Mouse (Mus musculus): ENCODE measurements around the gene S100a6. TPM values are rescaled to one million over a fixed set of nuclear protein-coding genes. Genes with fewer than 3 reads are reported as not detected.

S100a6 gene
- total RNA-seq, 2 experiments from 2014 or later = 30.9 to 35.7 TPM

Other genes starting within 250 kb of the S100a6 start
- 10 to 100 TPM; 18.6 to 21.5 TPM for gene Slc27a3, start 222.9 kb upstream of the S100a6 start, total RNA-seq (2021)
- gene Ints3, start 179.3 kb upstream of the S100a6 start, total RNA-seq (2021) = 10 to 100 TPM; 59.6 to 61.2 TPM
- 1 to 10 TPM; 5.2 to 6.6 TPM for gene Npr1, start 147.0 kb upstream of the S100a6 start, total RNA-seq (2021)
- gene Ilf2, start 136.8 kb upstream of the S100a6 start, total RNA-seq (2021) = 100 to 1,000 TPM; 107 to 109 TPM
- gene Snapin, start 121.8 kb upstream of the S100a6 start, total RNA-seq (2021) = 10 to 100 TPM; 43.8 to 46.3 TPM
- 100 to 1,000 TPM; 173 to 189 TPM for gene Chtop, start 103.4 kb upstream of the S100a6 start, total RNA-seq (2021)
- 10 to 100 TPM; 71.0 to 73.5 TPM for gene S100a1, start 98.5 kb upstream of the S100a6 start, total RNA-seq (2021)
- 10 to 100 TPM; 28.4 to 30.9 TPM for gene S100a13, start 98.4 kb upstream of the S100a6 start, total RNA-seq (2021)
- under 1 TPM; 0.38 to 0.55 TPM for gene S100a14, start 86.0 kb upstream of the S100a6 start, total RNA-seq (2021)
- gene S100a16, start 75.6 kb upstream of the S100a6 start, total RNA-seq (2021) = 100 to 1,000 TPM in 1 of 2 experiments, 10 to 100 TPM in 1; 90.0 to 104 TPM
- 1 to 10 TPM; 2.2 to 2.9 TPM for gene S100a3, start 52.3 kb upstream of the S100a6 start, total RNA-seq (2021)
- not detected for gene S100a2, start 22.6 kb upstream of the S100a6 start, total RNA-seq (2021)
- gene Gm42674, start 11.0 kb upstream of the S100a6 start, total RNA-seq (2021) = not detected
- gene S100a4, start 9.1 kb upstream of the S100a6 start, total RNA-seq (2021) = 10 to 100 TPM; 12.7 to 14.4 TPM
- not detected for gene S100a5, start 4.4 kb upstream of the S100a6 start, total RNA-seq (2021)
- under 1 TPM in 1 of 2 experiments, not detected in 1; 0.27 TPM for gene S100a7a, start 41.1 kb downstream of the S100a6 start, total RNA-seq (2021)
- gene S100a8, start 56.1 kb downstream of the S100a6 start, total RNA-seq (2021) = 1 to 10 TPM in 1 of 2 experiments, not detected in 1; 10.0 TPM
- 10 to 100 TPM in 1 of 2 experiments, not detected in 1; 15.3 TPM for gene S100a9, start 82.8 kb downstream of the S100a6 start, total RNA-seq (2021)
- gene Pglyrp4, start 114.0 kb downstream of the S100a6 start, total RNA-seq (2021) = not detected
- not detected for gene Gm5849, start 165.0 kb downstream of the S100a6 start, total RNA-seq (2021)